Mouse (Mus musculus): ENCODE measurements at regions not wholly inside any gene's neighbourhood (a gene's known extent, or its start where the extent isn't known, plus 50 kb on each side); places are given as distances from the start of the nearest gene placed in this dataset.

DNA sequence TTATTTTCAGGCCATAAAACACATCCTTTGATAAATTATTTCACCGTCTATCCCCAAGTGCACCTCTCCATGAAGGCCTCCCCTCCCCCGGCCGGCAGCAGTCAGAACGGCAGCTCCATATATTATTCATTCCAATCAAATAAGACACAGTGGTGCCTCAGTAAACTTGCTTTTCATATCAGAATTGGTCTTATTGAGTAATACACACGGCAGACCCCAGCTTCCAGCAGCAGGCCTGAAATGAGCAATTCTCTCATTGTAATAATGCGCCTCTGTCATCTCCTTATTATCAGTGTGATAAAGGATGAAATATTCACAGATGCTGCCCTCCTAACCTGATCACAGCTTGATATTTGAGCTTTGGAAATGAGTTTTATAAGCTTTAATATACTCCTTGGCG is 169.0 kb upstream of the 4930535I16Rik start:
- WGBS = 84% methylated on average over 7 of the region's 7 CpGs
- Histone ChIP-seq H3K9me3 (no peaks in the 10 kb centered on the region), H3K27ac (no peak overlapping the region), H3K4me1 (no peaks in the 10 kb centered on the region), H3K4me2 (no peak overlapping the region), H3K27me3 (no peaks in the 10 kb centered on the region), H3K9ac (no peak overlapping the region), H3K36me3 (no peaks in the 10 kb centered on the region), H3K4me3 (no peak overlapping the region)
- ATAC-seq (ENCODE audit: insufficient number of reproducible peaks, insufficient read depth, low FRiP score, low TSS enrichment, low read depth) = no peak

DNA sequence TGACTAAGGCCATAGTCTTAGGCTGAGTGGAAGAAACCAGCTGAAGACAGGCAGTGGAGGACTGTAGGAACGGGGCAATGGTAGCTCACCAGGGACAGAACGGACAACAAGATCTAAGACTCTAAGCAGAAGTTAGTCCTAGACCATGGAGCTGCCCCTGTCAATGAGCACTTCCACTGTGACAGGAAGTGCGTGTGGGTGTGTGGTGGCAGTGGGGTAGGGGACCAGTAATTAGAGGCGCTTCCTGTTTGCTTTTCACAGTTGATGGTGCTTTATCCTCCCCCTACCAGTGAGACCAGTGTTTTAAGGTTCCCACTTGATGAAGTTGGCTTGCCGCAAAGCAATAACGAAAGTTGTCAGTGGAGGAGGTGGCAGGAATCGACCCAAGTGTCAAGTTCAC is 168.4 kb upstream of the 4930535I16Rik start:
- Histone ChIP-seq H3K27me3 (no peaks in the 10 kb centered on the region), H3K36me3 (no peaks in the 10 kb centered on the region), H3K4me1 (no peaks in the 10 kb centered on the region), H3K4me3 (no peak overlapping the region), H3K9me3 (no peaks in the 10 kb centered on the region), H3K4me2 (no peak overlapping the region), H3K27ac (no peak overlapping the region), H3K9ac (no peak overlapping the region)
- no peak for ATAC-seq (ENCODE audit: insufficient number of reproducible peaks, insufficient read depth, low FRiP score, low TSS enrichment, low read depth)
- 82% methylated on average over 7 of the region's 7 CpGs for WGBS

DNA sequence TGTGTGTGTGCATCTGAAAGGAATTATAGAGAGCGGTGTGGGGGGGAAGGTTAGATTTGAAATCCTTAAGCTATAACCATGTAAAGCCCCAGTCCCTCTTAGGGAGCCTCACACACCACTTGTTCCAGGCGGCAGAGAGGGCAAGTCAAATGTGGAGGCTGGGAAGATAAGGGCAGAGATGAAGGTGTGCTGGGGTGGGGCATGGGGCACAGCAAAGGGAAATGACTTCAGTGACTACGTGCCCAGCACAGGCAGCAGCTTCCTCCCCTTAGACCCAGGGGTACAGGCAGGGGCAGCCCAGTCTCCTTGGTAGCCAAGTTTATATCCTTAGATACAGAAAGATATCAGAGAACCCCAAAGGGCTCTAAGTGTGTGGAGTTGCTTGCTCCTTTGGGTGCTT is 161.8 kb upstream of the 4930535I16Rik start:
- Histone ChIP-seq H3K9me3 (no peaks in the 10 kb centered on the region), H3K4me3 (no peak overlapping the region), H3K27ac (no peak overlapping the region), H3K4me1 (peaks cover 5% of the 10 kb centered on the region; the same call in 1 of the 2 replicates), H3K9ac (no peak overlapping the region), H3K4me2 (no peak overlapping the region), H3K27me3 (0 out of 2 replicates have a peak, but pooled peaks cover 4% of the 10 kb centered on the region), H3K36me3 (no peaks in the 10 kb centered on the region)
- WGBS = 59% methylated on average over 3 of the region's 3 CpGs
- ATAC-seq (ENCODE audit: insufficient number of reproducible peaks, insufficient read depth, low FRiP score, low TSS enrichment, low read depth) = no peak

DNA sequence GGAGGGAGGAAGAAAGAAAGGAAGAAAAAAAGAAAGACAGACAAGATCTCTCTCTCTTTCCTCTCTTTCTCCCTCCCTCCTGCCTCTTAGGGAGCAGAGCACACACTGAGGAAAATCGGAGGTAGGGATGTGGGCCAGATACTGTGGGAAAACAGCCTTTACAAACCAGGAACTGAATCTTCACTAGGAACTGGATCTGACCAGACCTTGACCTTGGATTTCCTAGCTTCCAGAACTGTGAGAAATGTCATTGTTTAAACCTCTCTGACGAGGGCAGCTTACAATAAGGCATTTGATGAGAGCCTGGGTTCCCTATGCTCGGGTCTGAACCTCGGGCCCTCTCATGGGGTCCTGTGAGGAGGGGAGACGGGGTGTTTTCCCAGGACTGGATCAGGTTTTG is 157.7 kb upstream of the 4930535I16Rik start:
- H3K4me2 ChIP-seq = no peak overlapping the region
- 0 out of 2 replicates have a peak, but pooled peaks cover 4% of the 10 kb centered on the region for H3K27me3 ChIP-seq
- H3K36me3 ChIP-seq = no peaks in the 10 kb centered on the region
- H3K27ac ChIP-seq = no peak overlapping the region
- no peak overlapping the region for H3K9ac ChIP-seq
- peaks cover 5% of the 10 kb centered on the region; the same call in 1 of the 2 replicates for H3K4me1 ChIP-seq
- 68% methylated on average over 5 of the region's 5 CpGs for WGBS
- ATAC-seq (ENCODE audit: insufficient number of reproducible peaks, insufficient read depth, low FRiP score, low TSS enrichment, low read depth) = no peak
- no peaks in the 10 kb centered on the region for H3K9me3 ChIP-seq
- H3K4me3 ChIP-seq = no peak overlapping the region

DNA sequence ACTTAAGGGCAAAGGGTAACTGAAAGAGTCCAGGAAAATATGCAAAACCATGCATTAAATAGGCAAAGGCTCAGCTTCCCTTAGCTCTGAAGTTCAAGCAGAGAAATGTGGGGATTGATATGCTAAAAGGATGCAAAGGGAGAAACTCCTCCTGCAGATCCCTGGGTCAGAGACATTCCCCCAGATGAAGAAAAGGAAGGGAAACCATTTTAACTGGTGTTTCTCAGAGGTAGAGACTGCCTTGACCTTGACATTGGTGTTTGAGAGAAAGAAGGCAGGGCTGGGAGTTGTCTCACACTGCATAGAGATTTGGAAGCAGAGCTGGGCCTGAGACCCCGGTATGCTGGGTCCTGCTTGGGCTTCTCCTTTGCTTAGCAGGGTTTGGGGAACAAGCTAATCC is 155.8 kb upstream of the 4930535I16Rik start:
- 92% methylated on average over 1 of the region's 1 CpGs for WGBS
- H3K4me1 ChIP-seq = no peaks in the 10 kb centered on the region
- H3K27me3 ChIP-seq = no peaks in the 10 kb centered on the region
- no peaks in the 10 kb centered on the region for H3K9me3 ChIP-seq
- no peak overlapping the region for H3K27ac ChIP-seq
- H3K36me3 ChIP-seq = no peaks in the 10 kb centered on the region
- H3K4me2 ChIP-seq = no peak overlapping the region
- H3K9ac ChIP-seq = no peak overlapping the region
- H3K4me3 ChIP-seq = no peak overlapping the region
- ATAC-seq (ENCODE audit: insufficient number of reproducible peaks, insufficient read depth, low FRiP score, low TSS enrichment, low read depth) = no peak

DNA sequence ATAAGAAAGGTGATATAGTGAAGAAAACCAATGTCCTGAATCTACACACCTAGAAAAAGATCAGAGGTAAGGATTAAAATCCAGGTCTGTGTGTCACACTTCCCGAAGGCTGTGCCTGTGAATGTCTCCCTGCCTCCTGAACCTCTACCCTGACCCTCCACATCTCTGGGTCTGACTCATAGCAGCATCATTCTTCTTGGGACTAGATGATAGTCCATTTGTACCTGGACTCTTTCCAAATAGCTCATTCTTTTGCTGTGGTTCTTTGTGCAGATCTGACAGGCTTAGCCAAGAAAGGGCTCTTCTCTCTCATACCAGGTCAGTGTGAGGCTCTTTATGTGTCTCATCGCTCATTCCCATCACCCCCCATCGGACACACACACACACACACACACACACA is 146.8 kb upstream of the 4930535I16Rik start:
- Histone ChIP-seq H3K27ac (no peak overlapping the region), H3K36me3 (no peaks in the 10 kb centered on the region), H3K4me2 (no peak overlapping the region), H3K4me3 (no peak overlapping the region), H3K4me1 (no peaks in the 10 kb centered on the region), H3K27me3 (no peaks in the 10 kb centered on the region), H3K9me3 (no peaks in the 10 kb centered on the region), H3K9ac (no peak overlapping the region)
- no peak for ATAC-seq (ENCODE audit: insufficient number of reproducible peaks, insufficient read depth, low FRiP score, low TSS enrichment, low read depth)
- WGBS = 80% methylated on average over 3 of the region's 3 CpGs

DNA sequence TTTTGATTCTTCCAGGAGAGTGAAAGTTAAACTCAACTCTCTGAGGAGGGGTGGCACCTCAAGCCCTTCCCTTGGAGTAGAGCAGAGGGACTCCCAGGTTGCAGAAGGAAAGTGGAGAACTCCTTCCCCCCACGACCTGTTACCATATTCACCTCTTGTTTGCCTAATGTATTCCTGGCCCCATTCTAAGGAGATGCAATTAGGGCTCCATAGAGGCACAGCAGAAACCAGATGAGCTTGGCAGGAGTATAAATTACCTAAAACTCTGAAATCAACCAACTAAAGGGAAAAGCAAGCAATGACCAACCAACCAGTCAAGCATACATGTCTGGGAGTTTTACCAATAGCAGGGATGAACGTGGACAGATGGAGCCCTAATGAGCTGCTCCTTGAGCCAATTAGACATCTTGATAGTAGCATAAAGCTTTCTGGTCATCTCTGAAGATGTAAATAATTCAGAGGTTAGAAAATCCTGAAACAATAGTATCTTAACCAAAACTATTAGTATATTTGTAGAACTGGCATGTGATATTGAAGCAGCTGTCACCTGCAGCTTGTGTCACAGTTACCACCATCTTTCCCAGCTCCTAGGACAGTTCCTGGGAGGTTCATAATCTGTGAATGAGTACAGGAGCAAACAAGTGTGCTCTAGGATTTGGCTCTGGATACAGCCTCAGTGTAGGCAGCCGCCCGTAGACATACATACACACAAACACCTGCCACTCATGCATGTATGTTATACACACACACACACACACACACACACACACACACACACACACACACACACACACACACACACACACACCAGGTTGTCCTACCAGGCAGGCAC is 145.7 kb upstream of the 4930535I16Rik start:
- Histone ChIP-seq H3K4me3 (no peak overlapping the region), H3K36me3 (no peaks in the 10 kb centered on the region), H3K27ac (no peak overlapping the region), H3K9ac (no peak overlapping the region), H3K4me1 (no peaks in the 10 kb centered on the region), H3K27me3 (no peaks in the 10 kb centered on the region), H3K9me3 (no peaks in the 10 kb centered on the region), H3K4me2 (no peak overlapping the region)
- WGBS = 79% methylated on average over 4 of the region's 4 CpGs
- ATAC-seq (ENCODE audit: insufficient number of reproducible peaks, insufficient read depth, low FRiP score, low TSS enrichment, low read depth) = no peak

DNA sequence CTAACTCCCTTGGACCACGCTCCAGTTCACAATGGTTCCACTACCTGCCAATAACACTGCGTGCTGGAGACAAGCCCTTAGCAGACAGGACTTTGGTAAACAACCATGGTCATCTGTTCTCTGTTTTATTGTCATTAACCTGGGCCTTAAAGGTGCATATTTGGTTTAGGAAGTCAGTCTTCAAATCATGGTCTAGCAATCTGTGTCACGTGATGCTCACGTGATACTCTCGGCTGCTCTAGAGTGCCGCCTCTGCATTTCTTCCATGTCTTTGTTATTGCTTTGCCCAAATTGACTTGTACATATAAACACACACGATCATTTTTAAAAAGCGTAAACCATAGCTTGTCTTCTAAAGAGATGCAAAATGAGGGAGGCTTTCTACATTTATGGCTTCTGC is 139.8 kb upstream of the 4930535I16Rik start:
- no peaks in the 10 kb centered on the region for H3K4me1 ChIP-seq
- no peak overlapping the region for H3K9ac ChIP-seq
- no peak overlapping the region for H3K4me2 ChIP-seq
- ATAC-seq (ENCODE audit: insufficient number of reproducible peaks, insufficient read depth, low FRiP score, low TSS enrichment, low read depth) = no peak
- no peaks in the 10 kb centered on the region for H3K36me3 ChIP-seq
- WGBS = 91% methylated on average over 8 of the region's 8 CpGs
- H3K9me3 ChIP-seq = no peaks in the 10 kb centered on the region
- H3K27ac ChIP-seq = no peak overlapping the region
- H3K27me3 ChIP-seq = no peaks in the 10 kb centered on the region
- H3K4me3 ChIP-seq = no peak overlapping the region

DNA sequence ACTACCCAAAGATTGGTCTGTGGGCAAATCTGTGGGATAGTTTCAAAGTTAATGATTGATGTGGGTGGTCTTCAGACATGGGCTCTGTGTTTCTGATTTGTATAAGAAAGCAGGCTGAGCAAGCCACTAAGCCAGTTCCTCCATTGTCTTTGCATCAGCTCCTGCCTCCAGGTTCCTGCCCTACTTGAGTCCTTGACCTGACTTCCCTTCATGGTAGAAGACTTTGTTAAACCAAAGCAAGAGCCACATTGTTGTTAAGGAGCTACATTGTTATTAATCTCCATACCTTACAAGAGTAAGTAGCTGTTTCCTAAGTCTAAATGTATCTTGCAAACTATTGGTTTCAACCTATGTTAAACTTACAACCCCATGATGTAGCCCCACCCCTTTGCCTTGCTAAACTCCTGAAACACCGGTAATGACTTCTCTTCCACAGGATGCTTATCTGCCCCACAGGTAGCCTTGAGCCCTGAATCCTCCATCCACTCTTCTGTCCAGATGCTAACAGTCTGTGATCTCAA is 136.5 kb upstream of the 4930535I16Rik start:
- Histone ChIP-seq H3K9ac (no peak overlapping the region), H3K9me3 (no peaks in the 10 kb centered on the region), H3K4me2 (no peak overlapping the region), H3K4me1 (no peaks in the 10 kb centered on the region), H3K36me3 (no peaks in the 10 kb centered on the region), H3K27ac (no peak overlapping the region), H3K4me3 (no peak overlapping the region), H3K27me3 (no peaks in the 10 kb centered on the region)
- no peak for ATAC-seq (ENCODE audit: insufficient number of reproducible peaks, insufficient read depth, low FRiP score, low TSS enrichment, low read depth)
- WGBS = 77% methylated on average over 1 of the region's 1 CpGs

DNA sequence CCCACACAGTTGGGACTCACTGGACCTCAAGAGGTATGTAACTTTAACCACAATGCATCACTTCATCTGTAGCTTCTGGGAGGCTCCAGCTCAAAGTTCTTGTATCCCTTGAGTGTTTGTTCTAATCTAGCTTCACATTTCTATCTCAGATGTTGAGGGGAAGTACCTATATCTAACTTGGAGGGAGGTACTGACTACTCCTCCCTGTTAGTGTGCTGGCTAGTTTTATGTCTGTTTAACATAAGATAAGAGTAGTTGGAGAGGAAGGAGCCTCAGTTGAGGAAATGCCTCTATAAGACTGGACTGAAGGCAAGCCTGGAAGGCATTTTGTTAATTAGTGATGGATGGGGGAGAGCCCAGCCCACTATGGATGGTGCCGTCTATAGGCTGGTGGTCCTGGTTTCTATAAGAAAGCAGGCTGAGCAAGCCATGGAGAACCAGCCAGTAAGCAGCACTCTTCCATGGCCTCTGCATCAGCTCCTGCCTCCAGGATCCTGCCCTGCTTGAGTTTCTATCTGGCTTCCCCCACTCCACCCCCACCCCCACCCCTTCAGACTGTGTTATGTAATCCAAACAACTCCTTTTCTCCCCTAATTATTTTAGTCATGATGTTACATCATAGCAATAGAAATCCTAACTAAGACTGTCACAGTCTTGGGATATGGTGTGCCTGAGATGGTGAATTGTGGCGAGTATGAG is 135.7 kb upstream of the 4930535I16Rik start:
- H3K9ac ChIP-seq = no peak overlapping the region
- no peak overlapping the region for H3K27ac ChIP-seq
- H3K27me3 ChIP-seq = no peaks in the 10 kb centered on the region
- no peaks in the 10 kb centered on the region for H3K36me3 ChIP-seq
- no peak for ATAC-seq (ENCODE audit: insufficient number of reproducible peaks, insufficient read depth, low FRiP score, low TSS enrichment, low read depth)
- 79% methylated on average over 2 of the region's 2 CpGs for WGBS
- no peaks in the 10 kb centered on the region for H3K9me3 ChIP-seq
- no peak overlapping the region for H3K4me2 ChIP-seq
- H3K4me3 ChIP-seq = no peak overlapping the region
- 0 out of 2 replicates have a peak, but pooled peaks cover 3% of the 10 kb centered on the region for H3K4me1 ChIP-seq

DNA sequence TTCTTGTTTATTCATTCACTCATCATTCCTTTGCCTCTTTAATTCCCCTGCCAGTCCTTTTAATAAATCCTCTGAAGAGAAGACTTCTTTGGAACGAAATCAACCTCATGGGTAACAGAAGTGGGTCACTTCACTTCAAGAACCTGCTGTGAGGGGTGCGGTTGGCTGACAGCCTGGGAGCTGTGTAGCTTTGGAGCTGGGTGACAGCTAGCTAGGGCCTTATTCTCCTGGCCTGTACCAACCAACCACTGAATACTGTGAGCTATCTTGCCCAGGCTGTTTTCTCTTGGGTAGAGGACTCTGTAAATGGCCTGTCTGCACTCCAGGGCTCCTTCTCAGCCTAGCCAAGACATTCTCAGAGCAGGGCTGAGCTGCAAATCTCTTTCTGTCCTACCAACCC is 134.6 kb upstream of the 4930535I16Rik start:
- Histone ChIP-seq H3K9ac (no peak overlapping the region), H3K4me3 (no peak overlapping the region), H3K4me1 (0 out of 2 replicates have a peak, but pooled peaks cover 3% of the 10 kb centered on the region), H3K36me3 (no peaks in the 10 kb centered on the region), H3K27me3 (no peaks in the 10 kb centered on the region), H3K9me3 (no peaks in the 10 kb centered on the region), H3K4me2 (no peak overlapping the region), H3K27ac (no peak overlapping the region)
- 72% methylated on average over 2 of the region's 2 CpGs for WGBS
- no peak for ATAC-seq (ENCODE audit: insufficient number of reproducible peaks, insufficient read depth, low FRiP score, low TSS enrichment, low read depth)

All from embryonic facial prominence, embryonic 13.5 days (tissue).